Mouse (Mus musculus) liver, embryonic 14.5 days (tissue): ENCODE data around the gene Dlx4. TPM values are rescaled to one million over a fixed set of nuclear protein-coding genes. Genes with fewer than 3 reads are reported as not detected.

ENCODE experiments used
- ATAC-seq: fragments of 200-750 bp; cut with Nextera tagmentation; 2 replicates; pipeline ENCODE4 v1.8.0; 2017; ENCODE audit warnings: moderate number of reproducible peaks, mild to moderate bottlenecking, moderate library complexity; ENCODE audit not compliant: insufficient read depth
- DNase-seq, 3 experiments: peaks; one replicate each; pipeline ENCODE4 v3.0.0-alpha.2; 2012 to 2013; ENCODE audit warnings: low read depth in 3 of 3, low spot score in 3 of 3
- H3K27ac ChIP-seq: fragments of 300-500 bp; sonication (generic); 2 replicates; pipeline ENCODE4 v1.5.1; 2014; ENCODE audit warnings: moderate library complexity, mild to moderate bottlenecking, control low read depth, inconsistent platforms
- H3K27me3 ChIP-seq: fragments of 300-500 bp; sonication (generic); 2 replicates; pipeline ENCODE4 v1.6.1; 2014; ENCODE audit warnings: mild to moderate bottlenecking, low read length, moderate library complexity; ENCODE audit not compliant: control insufficient read depth, insufficient read depth
- H3K36me3 ChIP-seq: fragments of 300-500 bp; sonication (generic); replicated peaks from 2 replicates; pipeline ENCODE4 v1.6.1; 2014; ENCODE audit warnings: low read depth; ENCODE audit not compliant: control insufficient read depth, insufficient read depth
- H3K4me1 ChIP-seq, 2 experiments: fragments of 200-500 bp in 1 of 2; fragments of 300-500 bp in 1 of 2; sonication (generic) in 1 of 2; replicated peaks; 2 replicates each; pipeline ENCODE4 v1.6.1; 2012 to 2014; ENCODE audit warnings: antibody characterized with exemption in 1 of 2, inconsistent platforms in 1 of 2, low read length in 1 of 2; ENCODE audit not compliant: control insufficient read depth in 2 of 2, insufficient read depth in 2 of 2
- H3K4me2 ChIP-seq: fragments of 300-500 bp; sonication (generic); 2 replicates; pipeline ENCODE4 v1.6.1; 2014; ENCODE audit warnings: low read depth, mild to moderate bottlenecking, control low read depth, moderate library complexity
- H3K4me3 ChIP-seq, 2 experiments: fragments of 200-500 bp in 1 of 2; fragments of 300-500 bp in 1 of 2; sonication (generic) in 1 of 2; 2 replicates each; pipeline ENCODE4 v1.5.1; 2012 to 2014; ENCODE audit warnings: low read depth in 2 of 2, low read length in 2 of 2, mild to moderate bottlenecking in 2 of 2, control low read depth in 1 of 2, inconsistent platforms in 1 of 2, moderate library complexity in 1 of 2; ENCODE audit not compliant: insufficient read depth in 1 of 2
- H3K9ac ChIP-seq: fragments of 300-500 bp; sonication (generic); replicated peaks from 2 replicates; pipeline ENCODE4 v1.6.1; 2014; ENCODE audit warnings: mild to moderate bottlenecking, control low read depth, moderate library complexity
- H3K9me3 ChIP-seq: fragments of 300-500 bp; sonication (generic); 2 replicates; pipeline ENCODE4 v1.6.1; 2016; ENCODE audit warnings: low read length, mixed read lengths; ENCODE audit not compliant: control insufficient read depth
- CTCF ChIP-seq: IDR thresholded peaks from 2 replicates; pipeline ENCODE4 v1.5.1; 2016; ENCODE audit warnings: antibody characterized with exemption, low read depth, control low read depth
- EP300 ChIP-seq: IDR thresholded peaks from 2 replicates; pipeline ENCODE4 v1.6.1; 2016; ENCODE audit warnings: antibody characterized with exemption, low read depth
- WGBS: fragments of 180-500 bp; shearing (Covaris S2); extraction: QIAGEN DNeasy Blood & Tissue Kit; methylation state at CpG from one replicate; pipeline ENCODE4 v1.1.7; 2014; ENCODE audit not compliant: insufficient replicate concordance; 5-methylcytosine and 5-hydroxymethylcytosine counted together
- polyA plus RNA-seq, 2 experiments: library from polyadenylated mRNA; depleted of rRNA in 1 of 2; stranded (reverse) in 1 of 2; unstranded in 1 of 2; fragments of >200 nt; fragmentation: Nextera tagmentation in 1 of 2; extraction: Ambion mirVana in 1 of 2; gene quantifications; 2 replicates each; pipeline versions ENCODE4 v1.2.1 to v1.2.3; 2012 to 2014

Dlx4 gene
- polyA plus RNA-seq, 2 experiments = 0.09 TPM; not detected in 1

DNA sequence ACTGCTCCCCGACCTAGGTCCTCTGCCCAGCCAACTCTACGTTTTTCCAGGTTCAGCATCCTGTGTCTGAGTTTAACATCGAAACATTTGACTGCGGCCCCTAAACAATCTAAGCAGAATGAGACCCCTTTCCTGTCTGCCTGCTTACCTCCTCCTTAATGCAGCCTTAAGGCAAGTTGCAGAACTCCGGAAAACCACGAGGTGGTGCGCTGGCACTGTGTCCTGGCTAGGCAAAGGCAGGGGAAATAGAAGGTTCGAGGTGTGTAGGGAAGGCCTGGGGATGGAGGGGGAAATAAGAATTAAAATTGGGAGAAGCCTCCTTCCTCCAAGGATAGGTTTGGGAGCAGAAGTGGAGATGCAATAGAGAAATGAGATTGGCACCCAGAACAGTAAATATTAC, 27.6 kb downstream of the Dlx4 start:
- peaks cover 62% of the 10 kb centered on the region for H3K27me3 ChIP-seq
- no peaks in the 10 kb centered on the region for H3K36me3 ChIP-seq
- no peaks in the 10 kb centered on the region for H3K9me3 ChIP-seq
- H3K4me2 ChIP-seq = no peak overlapping the region
- H3K27ac ChIP-seq = no peak overlapping the region
- no peak overlapping the region for H3K4me3 ChIP-seq
- no peak for DNase-seq
- no peaks in the 10 kb centered on the region for H3K4me1 ChIP-seq
- ATAC-seq = no peak
- TF ChIP-seq EP300 (no peak), CTCF (peak; percentile 83)
- 3% methylated on average over 8 of the region's 8 CpGs for WGBS
- no peak overlapping the region for H3K9ac ChIP-seq

DNA sequence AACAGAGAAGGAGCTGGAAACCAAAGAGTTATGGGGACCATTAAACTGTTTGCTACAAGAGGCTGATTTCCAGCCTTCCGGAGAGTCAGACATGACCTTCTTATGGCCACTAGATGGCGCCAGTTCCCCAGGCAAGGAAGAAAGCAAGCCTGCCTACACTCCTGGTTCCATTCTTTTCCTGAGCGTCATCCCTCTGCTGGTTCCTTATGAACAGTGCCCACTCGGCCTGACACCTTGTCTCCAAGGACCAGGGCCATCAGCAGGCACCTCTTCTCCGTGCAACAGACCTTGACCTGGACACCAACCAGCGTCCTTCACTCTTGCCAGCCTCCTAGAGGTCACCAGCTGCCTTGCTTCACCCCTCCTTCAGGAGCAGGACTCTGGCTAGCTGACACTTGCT, 29.0 kb downstream of the Dlx4 start:
- Histone ChIP-seq H3K9ac (no peak overlapping the region), H3K4me3 (no peak overlapping the region), H3K4me2 (no peak overlapping the region), H3K4me1 (no peaks in the 10 kb centered on the region), H3K27me3 (peaks cover 47% of the 10 kb centered on the region), H3K27ac (no peak overlapping the region), H3K9me3 (no peaks in the 10 kb centered on the region), H3K36me3 (no peaks in the 10 kb centered on the region)
- ATAC-seq (no peak), DNase-seq (peak; percentile 43 to 50 (median 49))
- TF ChIP-seq CTCF = peak; percentile 94
- TF ChIP-seq EP300 = no peak
- WGBS = 2% methylated on average over 6 of the region's 6 CpGs

DNA sequence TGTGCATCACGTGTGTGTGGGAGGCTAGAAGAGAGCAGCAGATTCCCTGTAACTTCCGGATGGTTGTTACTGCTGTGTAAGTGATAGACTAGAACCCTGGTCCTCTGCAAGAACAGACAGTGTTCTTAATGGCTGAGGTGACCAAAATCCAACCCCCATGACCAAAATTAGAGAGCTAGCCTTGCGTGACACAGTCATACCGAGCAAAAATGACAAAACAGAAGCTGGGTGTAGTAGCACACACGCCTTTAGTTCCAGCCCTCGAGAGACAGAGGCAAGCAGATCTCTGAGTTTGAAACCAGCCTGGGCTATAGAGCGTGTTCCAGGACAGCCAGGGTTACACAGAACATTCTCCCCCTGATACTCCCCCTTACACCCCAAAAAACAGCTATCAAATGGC, 36.0 kb downstream of the Dlx4 start:
- no peaks in the 10 kb centered on the region for H3K36me3 ChIP-seq
- H3K4me2 ChIP-seq = no peak overlapping the region
- H3K4me3 ChIP-seq = no peak overlapping the region
- no peak overlapping the region for H3K9ac ChIP-seq
- 68% methylated on average over 7 of the region's 7 CpGs for WGBS
- no peak for TF ChIP-seq CTCF
- TF ChIP-seq EP300 = no peak
- H3K27me3 ChIP-seq = peaks cover 14% of the 10 kb centered on the region
- H3K27ac ChIP-seq = no peak overlapping the region
- no peaks in the 10 kb centered on the region for H3K9me3 ChIP-seq
- ATAC-seq (no peak), DNase-seq (no peak)
- H3K4me1 ChIP-seq = no peaks in the 10 kb centered on the region

DNA sequence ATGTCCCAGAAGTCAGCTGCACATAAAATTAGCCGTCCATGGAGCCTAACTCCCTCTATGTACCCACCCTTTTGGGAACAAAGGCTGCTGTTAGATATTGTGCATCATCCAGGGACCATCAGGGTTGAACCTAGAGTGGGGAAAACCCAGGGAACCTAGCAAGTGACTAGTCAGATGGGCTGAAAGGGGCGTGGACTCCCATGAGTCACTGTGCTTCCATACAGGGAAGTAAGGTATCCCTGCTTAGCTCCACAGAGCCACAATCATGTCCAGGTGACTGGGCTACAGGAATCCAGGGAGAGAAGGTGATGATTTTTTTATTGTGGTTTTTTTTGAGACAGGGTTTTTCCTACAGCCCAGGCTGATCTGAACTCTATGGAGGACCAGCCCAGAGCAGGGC, 37.1 kb downstream of the Dlx4 start:
- Histone ChIP-seq H3K36me3 (no peaks in the 10 kb centered on the region), H3K4me2 (no peak overlapping the region), H3K4me1 (peaks cover 0 to 5% of the 10 kb centered on the region in 2 experiments; a peak in 2 of 4 replicates), H3K9ac (no peak overlapping the region), H3K27ac (no peak overlapping the region), H3K27me3 (peaks cover 14% of the 10 kb centered on the region), H3K9me3 (no peaks in the 10 kb centered on the region), H3K4me3 (no peak overlapping the region)
- whole genome bisulfite sequencing = 55% methylated on average over 2 of the region's 2 CpGs
- ATAC-seq (no peak), DNase-seq (no peak)
- TF ChIP-seq CTCF = no peak

DNA sequence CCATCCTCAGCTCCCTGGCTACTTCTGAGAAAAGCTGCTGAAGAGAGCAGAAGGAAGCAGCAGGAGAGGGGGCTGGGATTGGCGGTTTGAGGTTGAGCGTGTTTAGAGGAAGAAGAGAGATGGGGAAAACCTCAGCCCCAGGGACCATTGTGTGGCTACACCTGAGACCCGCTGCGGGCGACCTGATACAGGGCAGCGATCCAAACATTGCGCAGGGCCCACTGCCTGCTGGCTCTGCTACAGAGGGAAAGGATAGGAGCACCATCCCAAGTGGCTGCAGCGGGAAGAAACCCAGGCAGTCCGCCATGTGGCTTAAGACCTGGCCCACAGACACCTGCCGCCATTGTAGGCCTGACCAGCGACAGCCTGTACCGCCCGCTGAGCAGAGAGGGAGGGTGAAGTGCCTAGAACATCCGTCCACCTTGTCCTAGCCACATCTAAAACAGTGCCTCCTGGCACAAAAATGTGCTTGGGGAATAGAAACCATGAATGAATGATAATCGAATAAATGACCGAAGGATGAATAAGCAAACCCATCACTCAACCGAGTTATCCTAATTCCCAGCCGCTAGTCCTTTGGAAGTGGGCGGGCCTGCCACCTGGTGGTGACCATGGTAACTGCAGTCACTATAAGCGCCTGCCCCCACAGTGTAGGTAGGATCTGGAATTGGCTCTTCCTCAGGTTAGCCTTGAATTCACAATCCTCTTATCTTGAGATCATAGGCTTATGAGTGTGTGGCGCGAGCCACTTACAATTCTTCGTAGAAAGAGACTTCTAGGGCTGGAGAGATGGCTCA, 39.4 kb downstream of the Dlx4 start:
- H3K4me1 ChIP-seq = peaks cover 0 to 5% of the 10 kb centered on the region in 2 experiments; a peak in 2 of 4 replicates
- no peak overlapping the region for H3K4me3 ChIP-seq
- 25% methylated on average over 23 of the region's 23 CpGs for WGBS
- no peaks in the 10 kb centered on the region for H3K36me3 ChIP-seq
- H3K4me2 ChIP-seq = no peak overlapping the region
- no peaks in the 10 kb centered on the region for H3K9me3 ChIP-seq
- peaks cover 14% of the 10 kb centered on the region for H3K27me3 ChIP-seq
- H3K9ac ChIP-seq = no peak overlapping the region
- TF ChIP-seq CTCF = peak; percentile 95
- TF ChIP-seq EP300 = no peak
- no peak overlapping the region for H3K27ac ChIP-seq
- DNase-seq (peak in 2 of 3 experiments; percentile 24 to 28), ATAC-seq (no peak)
